Mouse (Mus musculus) right cerebral cortex, adult 18-20 months (tissue): Measurements from ENCODE around the gene Pdzd2.

ENCODE experiments used
- DNase-seq: peaks from one replicate; pipeline ENCODE4 v3.0.0; 2022; ENCODE audit warnings: mixed read lengths

The Pdzd2 gene

GRCm38 (mm10) chr15:12663351-12663750 is 76.4 kb downstream of the Pdzd2 start:
- DNase-seq: no peak

GRCm38 (mm10) chr15:12660320-12660719 is 79.4 kb downstream of the Pdzd2 start:
- no peak for DNase-seq

- DNase-seq: no peak
Observed at GRCm38 (mm10) chr15:12655959-12656662, 83.6 kb downstream of the Pdzd2 start.

GRCm38 (mm10) chr15:12655316-12655715 is 84.4 kb downstream of the Pdzd2 start:
- DNase-seq: no peak

- no peak for DNase-seq
Observed at GRCm38 (mm10) chr15:12652336-12653031, 87.2 kb downstream of the Pdzd2 start.

- no peak for DNase-seq
Observed at GRCm38 (mm10) chr15:12650236-12650635, 89.5 kb downstream of the Pdzd2 start.

GRCm38 (mm10) chr15:12649674-12650073 is 90.0 kb downstream of the Pdzd2 start:
- no peak for DNase-seq

GRCm38 (mm10) chr15:12649131-12649530 is 90.6 kb downstream of the Pdzd2 start:
- DNase-seq: no peak

- DNase-seq: peak; percentile 72
Observed at GRCm38 (mm10) chr15:12640755-12641154, 99.0 kb downstream of the Pdzd2 start.

- no peak for DNase-seq
Observed at GRCm38 (mm10) chr15:12639776-12640175, 99.9 kb downstream of the Pdzd2 start.

- no peak for DNase-seq
Observed at GRCm38 (mm10) chr15:12639181-12639580, 100.5 kb downstream of the Pdzd2 start.

- DNase-seq: no peak
Observed at GRCm38 (mm10) chr15:12638370-12639030, 101.2 kb downstream of the Pdzd2 start.

- DNase-seq: no peak
Observed at GRCm38 (mm10) chr15:12637511-12637910, 102.2 kb downstream of the Pdzd2 start.

GRCm38 (mm10) chr15:12636386-12636785 is 103.3 kb downstream of the Pdzd2 start:
- DNase-seq: no peak

- DNase-seq: no peak
Observed at GRCm38 (mm10) chr15:12634921-12635320, 104.8 kb downstream of the Pdzd2 start.

GRCm38 (mm10) chr15:12629164-12629563 is 110.6 kb downstream of the Pdzd2 start:
- DNase-seq: no peak

GRCm38 (mm10) chr15:12628451-12628850 is 111.3 kb downstream of the Pdzd2 start:
- no peak for DNase-seq

GRCm38 (mm10) chr15:12626930-12627329 is 112.8 kb downstream of the Pdzd2 start:
- no peak for DNase-seq

GRCm38 (mm10) chr15:12626166-12626565 is 113.6 kb downstream of the Pdzd2 start:
- no peak for DNase-seq

- no peak for DNase-seq
Observed at GRCm38 (mm10) chr15:12625524-12625923, 114.2 kb downstream of the Pdzd2 start.

GRCm38 (mm10) chr15:12623521-12623920 is 116.2 kb downstream of the Pdzd2 start:
- DNase-seq: no peak

- DNase-seq: no peak
Observed at GRCm38 (mm10) chr15:12622701-12623100, 117.0 kb downstream of the Pdzd2 start.

- no peak for DNase-seq
Observed at GRCm38 (mm10) chr15:12622093-12622643, 117.6 kb downstream of the Pdzd2 start.

- no peak for DNase-seq
Observed at GRCm38 (mm10) chr15:12619273-12619672, 120.5 kb downstream of the Pdzd2 start.
